Mouse (Mus musculus): ENCODE measurements around the gene Cgnl1.
A peak's percentile ranks its signal among the peaks of the same experiment; 100 is the strongest.

The Cgnl1 gene

DNA sequence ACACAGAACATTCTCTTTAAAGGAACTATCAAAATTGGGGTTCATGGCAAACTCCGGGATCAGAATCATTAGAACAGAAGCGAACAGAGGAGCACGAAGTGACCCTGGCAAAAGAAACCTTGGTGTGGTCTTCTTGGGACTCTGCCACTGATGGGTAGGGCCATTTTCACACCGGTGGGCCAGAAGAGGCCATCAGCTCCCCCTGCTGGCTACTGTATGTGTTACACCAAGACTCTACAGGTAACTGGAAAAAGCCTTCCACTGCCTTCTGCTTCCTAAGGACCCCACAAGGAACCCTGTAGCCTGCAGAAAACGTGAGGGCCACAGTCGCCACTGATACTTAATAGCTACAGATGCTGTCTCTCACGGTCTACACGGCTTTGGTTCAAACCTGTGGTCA lies 154.0 kb downstream of the Cgnl1 start:
- DNase-seq, result peak; percentile 65 to 68

GRCm38 (mm10) chr9:71616185-71616584 lies 155.2 kb downstream of the Cgnl1 start:
- DNase-seq, result peak; percentile 85 to 86

- peak; percentile 72 to 74 for DNase-seq
Measured at GRCm38 (mm10) chr9:71614643-71615042, 156.8 kb downstream of the Cgnl1 start.

GRCm38 (mm10) chr9:71612981-71613380 lies 158.4 kb downstream of the Cgnl1 start:
- DNase-seq, result peak; percentile 26 to 31

GRCm38 (mm10) chr9:71611876-71612275 lies 159.5 kb downstream of the Cgnl1 start:
- no peak for DNase-seq

DNA sequence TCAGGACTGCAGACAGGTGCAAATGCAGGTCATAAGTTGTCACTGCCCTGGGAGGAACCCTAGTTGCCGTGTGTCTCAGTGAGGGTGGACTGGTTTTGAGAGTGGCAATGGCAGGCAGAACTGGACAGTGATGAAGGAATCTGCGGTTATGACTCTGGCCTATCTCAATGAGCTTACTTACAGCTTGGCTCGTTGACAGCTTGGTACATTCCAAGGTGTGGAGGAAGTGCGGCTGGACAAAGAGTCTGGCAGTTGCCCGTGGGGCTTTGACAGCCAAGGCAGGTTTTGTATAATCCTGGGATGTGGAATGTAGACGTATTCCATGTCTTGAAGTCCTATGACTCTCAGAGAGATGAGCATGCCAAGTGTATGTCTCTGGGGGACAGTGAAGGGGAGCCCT lies 162.4 kb downstream of the Cgnl1 start:
- no peak for DNase-seq

GRCm38 (mm10) chr9:71606296-71607057 lies 164.9 kb downstream of the Cgnl1 start:
- no peak for DNase-seq

DNA sequence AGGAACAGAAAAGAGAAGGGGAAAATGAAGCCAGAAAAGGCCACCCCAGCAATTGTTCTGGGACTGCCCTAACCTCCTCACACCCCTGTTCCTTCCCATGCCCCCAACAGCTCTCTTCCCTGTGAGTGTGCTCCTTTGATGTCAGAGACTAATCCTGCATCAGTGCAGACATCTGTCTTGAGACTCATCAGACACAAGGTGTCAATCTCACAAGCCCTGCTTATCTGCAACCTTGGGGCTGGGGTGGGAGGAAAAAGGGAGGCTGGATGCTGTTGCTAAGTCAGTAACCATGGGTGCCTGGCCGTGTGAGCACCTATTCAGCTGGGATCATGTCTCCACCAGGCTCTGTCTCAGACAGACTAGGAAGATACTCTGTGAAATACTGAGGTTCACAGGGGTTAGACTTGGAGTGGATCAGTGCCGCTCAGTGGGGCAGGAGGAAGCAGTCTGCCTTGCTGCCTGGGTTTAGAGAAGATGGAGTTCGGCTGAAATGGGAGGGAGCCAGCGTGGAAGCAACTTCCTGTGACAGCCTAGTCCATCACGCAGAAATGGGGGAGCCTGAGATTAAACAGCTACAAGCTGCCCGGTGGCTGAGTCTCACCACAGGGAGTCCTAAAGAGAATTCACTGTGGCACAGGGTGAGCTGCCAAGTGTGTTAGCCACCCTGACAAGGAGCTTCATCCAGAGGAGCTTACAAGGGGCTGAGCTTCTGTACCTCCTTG lies 166.3 kb downstream of the Cgnl1 start:
- DNase-seq, result no peak

DNA sequence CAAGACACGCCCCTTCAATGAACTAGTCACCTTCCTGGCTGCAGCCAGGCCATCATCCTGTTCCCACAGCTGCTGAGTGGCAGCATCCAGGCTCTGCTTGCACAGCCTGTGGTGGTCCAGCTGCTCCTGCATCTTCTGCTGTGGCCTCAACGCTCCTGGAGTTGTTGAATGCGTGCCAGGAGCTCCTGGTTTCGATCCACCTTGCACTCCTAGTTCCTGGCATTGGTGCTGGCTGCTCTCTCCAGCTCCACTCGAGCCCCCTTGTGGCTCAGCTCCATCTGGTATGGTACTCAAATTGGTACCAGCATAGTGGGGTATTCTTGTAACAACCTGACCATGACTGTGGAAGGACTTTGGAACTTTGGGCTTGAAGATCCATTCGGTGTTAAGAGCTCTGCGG lies 171.5 kb downstream of the Cgnl1 start:
- no peak for DNase-seq

DNA sequence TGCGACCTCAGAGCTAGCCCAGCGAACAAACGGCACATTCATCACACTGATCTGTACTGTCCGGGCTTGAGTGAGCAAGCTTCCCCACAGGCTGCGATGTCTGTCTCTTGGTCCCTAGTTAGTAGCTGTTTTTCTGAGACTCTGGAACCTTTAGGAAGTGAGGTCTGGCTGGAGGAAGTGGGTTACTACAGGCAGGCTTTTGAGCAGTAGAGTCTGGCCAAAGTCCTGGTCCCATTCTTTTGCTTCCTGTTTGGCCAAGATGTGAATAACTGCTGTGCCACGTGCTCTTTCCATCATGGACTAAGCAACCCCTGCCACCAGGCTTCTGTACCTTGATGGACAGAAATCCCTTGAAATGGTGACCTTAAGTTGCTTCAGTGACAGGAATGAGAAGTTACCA lies 174.5 kb downstream of the Cgnl1 start:
- no peak for DNase-seq

DNA sequence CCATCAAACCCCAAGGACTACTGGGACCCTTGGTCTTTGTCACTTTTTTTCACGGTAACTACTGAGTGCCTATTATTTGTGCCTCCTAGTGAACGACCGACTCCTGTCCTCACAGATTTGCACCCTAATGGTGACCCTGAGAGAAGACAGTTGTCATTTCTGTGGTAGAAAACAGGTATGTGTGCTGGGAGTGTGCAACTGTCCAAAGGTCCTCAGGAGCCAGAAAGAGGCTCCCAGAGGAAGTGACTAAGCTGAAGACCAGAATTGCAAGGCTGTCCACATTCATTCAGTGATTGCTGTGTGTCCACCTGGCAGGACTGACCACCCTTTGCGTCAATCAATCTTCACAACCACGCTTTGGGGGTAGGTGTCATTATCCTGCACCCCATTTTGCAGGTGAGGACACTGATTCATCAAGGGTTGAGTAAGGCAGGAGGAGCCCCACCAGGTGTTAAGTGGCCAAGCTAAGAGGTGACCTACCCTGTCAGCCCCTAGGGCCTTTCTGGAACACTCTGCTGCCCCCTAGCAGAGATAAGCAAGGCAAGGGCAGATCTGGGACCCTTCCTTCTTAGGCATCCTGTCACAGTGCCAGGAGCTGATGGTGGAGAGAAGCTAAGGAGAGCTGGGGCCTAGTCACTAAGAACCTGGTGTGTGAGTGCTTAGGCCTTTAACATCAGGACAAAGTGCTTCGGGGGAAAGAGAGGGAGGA lies 178.7 kb downstream of the Cgnl1 start:
- no peak for DNase-seq

GRCm38 (mm10) chr9:71591938-71592548 lies 179.4 kb downstream of the Cgnl1 start, which contains the start of gene Myzap:
Myzap (minus strand) TSS chr9:71592360.
- DNase-seq, result peak; percentile 95 to 97

GRCm38 (mm10) chr9:71591106-71591505 lies 180.3 kb downstream of the Cgnl1 start:
- no peak for DNase-seq

DNA sequence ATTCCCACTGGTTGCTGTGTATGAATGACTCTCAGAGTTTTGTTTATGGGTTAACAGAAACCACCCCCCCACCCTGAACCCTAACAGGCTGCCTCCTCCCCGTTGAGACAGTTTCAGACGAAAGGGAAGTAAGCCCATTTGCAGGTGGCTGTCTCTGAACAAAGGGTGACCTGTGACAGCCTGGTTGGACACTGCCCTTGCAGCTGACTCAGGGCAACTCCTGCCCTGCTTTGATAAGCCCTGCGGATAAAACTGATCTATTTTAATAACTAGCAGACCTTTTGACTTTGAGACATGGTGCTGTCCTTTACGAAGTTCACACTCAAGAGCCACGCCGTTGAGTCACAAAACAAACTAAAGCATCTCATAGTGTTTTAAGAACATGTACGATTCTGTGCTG lies 181.6 kb downstream of the Cgnl1 start:
- peak; percentile 16 to 22 for DNase-seq

GRCm38 (mm10) chr9:71588930-71589592 lies 182.3 kb downstream of the Cgnl1 start:
- DNase-seq, result no peak

DNA sequence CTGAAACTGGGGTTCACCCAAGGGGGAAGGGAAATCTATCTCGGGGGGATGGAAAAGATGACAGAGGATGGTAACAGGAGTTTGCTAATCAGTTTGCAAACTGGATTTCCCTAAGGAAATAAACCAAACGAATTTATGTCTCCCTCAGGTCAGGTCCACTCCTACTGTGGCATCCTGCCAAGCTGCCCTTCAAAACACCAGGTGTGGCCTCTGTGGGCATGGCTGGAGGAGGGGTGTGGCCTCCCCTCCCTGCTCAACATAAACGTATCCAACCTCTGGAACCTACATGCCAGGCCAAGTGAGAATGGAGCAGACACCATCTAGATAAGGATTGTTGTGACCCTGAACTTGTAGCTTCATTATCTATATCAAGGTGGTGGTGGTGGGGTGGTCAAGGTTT lies 185.0 kb downstream of the Cgnl1 start:
- DNase-seq, result no peak

DNA sequence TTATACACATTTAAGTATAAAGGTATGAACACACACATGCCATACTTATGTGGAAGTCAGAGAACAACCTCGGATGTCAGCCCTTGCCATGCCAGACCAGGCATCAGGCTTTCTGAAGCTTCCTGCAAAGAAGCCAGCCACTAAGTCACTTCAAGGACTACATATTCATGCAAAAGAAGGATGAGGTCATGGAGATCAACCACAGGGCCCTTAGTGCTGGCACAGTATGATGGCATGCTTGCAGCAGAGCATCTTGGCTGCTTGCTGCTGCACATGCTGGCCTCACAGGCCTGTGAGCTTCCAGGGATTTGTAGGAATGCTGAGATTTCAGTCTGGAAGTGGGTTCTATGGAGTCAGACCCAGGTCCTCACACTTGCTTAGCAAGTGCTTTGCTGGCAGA lies 188.6 kb downstream of the Cgnl1 start:
- DNase-seq, result no peak

DNA sequence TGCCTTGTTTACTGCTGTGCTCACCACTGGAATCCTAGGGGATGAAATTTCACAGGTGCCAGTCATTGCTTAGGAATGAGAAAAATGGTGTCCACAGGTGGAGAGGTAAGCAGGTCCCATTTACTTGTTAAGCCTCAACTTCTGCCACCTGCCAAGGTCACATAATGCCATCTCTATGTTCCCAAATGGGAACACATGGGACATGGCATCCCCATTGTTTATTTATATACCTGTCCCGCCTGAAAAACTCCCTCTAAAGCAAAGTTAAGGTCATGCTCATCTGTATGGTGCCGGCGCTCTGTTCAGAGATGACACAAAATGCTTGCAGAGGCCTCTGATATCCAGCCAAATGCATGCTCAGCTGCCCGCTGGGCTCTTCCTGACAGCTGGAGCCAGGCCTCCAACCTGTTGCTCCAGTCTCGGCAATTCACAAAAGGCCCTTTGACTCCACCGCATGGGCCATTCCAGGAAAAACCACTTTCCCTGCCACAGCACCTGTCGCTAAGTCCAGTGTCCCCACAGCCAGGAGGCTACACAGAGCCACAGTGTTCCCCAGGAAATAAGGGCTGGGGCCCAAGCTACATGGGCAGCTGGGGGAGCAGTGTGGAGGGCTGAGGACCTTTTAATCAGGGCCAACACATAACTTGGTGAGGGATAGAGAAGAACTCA lies 192.4 kb downstream of the Cgnl1 start:
- DNase-seq, result no peak
